Mouse (Mus musculus): Measurements from ENCODE around the gene Gins1.
"Not testable (repeated sequence)": the region's sequence is repeated elsewhere in the genome, so short reads cannot be mapped to it uniquely, and the experiment has no call there.

The Gins1 gene

DNA sequence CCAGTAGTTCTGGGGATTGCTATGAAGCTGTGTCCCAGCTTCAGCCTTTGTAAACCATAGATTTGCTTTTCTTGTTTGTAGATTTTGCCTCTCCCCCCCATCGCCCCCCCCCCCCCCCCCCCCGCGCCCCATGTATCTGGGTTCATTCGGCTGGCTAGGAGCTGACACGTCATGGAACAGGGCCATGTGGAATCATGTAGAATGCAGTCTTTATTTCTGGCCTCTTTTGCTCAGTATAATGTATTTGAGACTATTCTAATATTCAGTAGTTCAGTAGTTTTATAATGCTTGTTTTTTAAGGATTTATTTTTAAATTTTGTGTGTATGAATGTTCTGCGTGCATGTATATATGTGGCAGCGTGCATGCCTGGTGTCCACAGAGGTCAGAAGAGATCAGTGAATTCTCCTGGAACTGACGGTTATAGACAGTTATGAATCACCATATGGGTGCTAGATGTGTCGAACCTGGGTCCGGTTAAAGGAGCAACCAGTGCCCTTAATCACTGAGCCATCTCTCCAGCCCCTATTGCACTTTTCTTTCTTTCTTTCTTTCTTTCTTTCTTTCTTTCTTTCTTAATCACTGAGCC, 5.2 kb downstream of the Gins1 start:
- no peak for DNase-seq (ENCODE audit: low spot score in 2 of 2)

- DNase-seq (ENCODE audit: low spot score in 2 of 2) = no peak
Measured at GRCm38 (mm10) chr2:150914781-150915515, 9.7 kb downstream of the Gins1 start.

GRCm38 (mm10) chr2:150915786-150916185, 10.6 kb downstream of the Gins1 start:
- no peak for DNase-seq (ENCODE audit: low spot score in 2 of 2)

GRCm38 (mm10) chr2:150918720-150919119, 13.5 kb downstream of the Gins1 start:
- no peak for DNase-seq (ENCODE audit: low spot score in 2 of 2)

DNA sequence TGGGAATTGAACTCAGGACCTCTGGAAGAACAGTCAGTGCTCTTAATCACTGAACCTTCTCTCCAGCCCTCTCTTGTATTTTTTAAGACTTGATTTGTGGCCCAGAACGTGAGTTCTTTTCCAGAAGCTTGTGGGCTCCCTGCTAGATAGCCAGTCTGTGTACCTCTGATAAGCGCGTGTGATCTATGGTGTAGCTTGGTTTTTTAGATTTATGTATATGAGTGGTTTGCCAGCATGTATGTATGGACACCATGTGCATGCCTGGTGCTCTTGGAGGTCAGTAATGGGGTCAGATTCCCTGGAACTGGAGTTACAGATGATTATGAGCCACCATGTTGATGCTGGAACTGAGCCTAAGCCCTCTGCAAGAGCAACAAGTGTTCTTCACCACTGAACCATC, 15.3 kb downstream of the Gins1 start:
- DNase-seq (ENCODE audit: low spot score in 2 of 2) = no peak

DNA sequence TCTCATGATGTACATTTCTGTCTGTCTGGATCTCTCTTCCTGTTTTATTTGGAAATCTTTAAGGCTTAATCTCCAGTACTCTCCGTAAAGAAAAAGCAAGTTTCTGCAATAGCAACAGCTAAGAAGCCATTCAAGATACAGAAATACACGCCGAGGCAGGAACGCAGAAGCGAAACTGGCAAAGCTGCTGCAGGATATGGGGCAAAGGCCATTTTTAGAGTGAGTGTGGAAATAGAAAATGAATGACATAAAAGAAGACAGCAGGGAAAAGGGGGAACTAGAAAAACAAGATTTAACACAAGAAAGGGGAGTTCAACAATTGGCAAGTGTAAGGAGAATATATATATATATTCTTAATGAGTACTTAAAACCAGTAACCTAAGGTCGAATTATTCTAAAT, 16.5 kb downstream of the Gins1 start:
- DNase-seq (ENCODE audit: low spot score in 2 of 2) = no peak

GRCm38 (mm10) chr2:150922165-150922564, 17.0 kb downstream of the Gins1 start:
- no peak for DNase-seq (ENCODE audit: low spot score in 2 of 2)

GRCm38 (mm10) chr2:150923026-150923425, 17.8 kb downstream of the Gins1 start:
- no peak for DNase-seq (ENCODE audit: low spot score in 2 of 2)

DNA sequence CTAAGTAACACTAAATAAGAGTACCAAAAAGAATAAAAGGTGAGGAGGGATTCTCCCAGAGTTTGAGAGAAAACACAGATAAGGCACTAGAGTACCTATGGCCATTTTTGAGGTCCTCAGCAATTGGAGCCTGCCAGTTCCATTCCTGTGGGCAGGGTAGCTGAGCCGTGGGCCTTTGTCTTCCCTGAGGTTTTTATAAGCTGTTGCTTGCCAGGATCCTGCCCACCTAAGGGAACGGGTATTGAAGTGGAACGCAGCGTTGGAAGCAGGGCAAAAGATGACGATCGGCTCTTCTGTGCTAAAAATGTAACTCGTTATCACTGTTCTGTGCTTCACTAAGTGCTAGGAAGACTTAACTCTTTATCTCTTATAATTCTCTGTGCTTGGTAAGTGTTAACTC, 18.3 kb downstream of the Gins1 start:
- DNase-seq (ENCODE audit: low spot score in 2 of 2) = no peak

DNA sequence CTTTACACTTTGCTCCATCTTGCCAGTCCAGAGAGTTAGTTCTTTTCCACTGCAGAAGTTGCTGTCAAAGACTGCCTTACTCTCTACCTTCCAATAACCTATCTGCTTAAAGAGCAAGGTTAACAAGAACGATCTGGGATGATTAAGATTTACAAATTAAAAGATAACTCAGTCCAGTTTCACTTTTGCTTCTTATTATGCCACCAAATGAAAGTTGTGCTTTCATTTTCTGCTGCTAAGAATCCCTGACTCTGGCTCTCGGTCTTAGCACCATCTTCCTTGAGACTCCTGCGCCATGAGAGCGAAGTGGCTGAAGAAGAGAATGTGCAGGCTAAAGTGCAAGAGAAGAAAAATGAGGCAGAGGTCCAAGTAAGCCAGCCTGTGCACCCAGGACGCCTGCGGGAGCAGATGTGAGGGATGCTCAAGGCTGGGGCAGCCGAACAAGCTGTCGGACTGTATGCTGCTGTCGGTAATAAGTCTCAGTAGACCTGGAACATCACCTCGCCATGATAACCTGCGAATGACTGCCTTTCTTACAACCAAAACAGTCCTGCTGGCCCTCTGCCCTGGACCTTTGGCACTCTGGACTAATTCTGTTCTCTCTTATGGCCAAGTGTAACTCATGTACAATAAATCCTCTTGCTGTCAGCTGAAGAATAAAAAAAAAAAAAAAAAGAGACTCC, 22.0 kb downstream of the Gins1 start:
- DNase-seq (ENCODE audit: low spot score in 2 of 2) = no peak

- DNase-seq (ENCODE audit: low spot score in 2 of 2) = no peak
Measured at GRCm38 (mm10) chr2:150929156-150929555, 24.0 kb downstream of the Gins1 start.

- no peak for DNase-seq (ENCODE audit: low spot score in 2 of 2)
Measured at GRCm38 (mm10) chr2:150930806-150931205, 25.6 kb downstream of the Gins1 start.

- DNase-seq (ENCODE audit: low spot score in 2 of 2) = no peak
Measured at GRCm38 (mm10) chr2:150933482-150933881, 28.3 kb downstream of the Gins1 start.

GRCm38 (mm10) chr2:150934659-150935058, 29.5 kb downstream of the Gins1 start:
- no peak for DNase-seq (ENCODE audit: low spot score in 2 of 2)

- DNase-seq (ENCODE audit: low spot score in 2 of 2) = no peak
Measured at GRCm38 (mm10) chr2:150944017-150944416, 38.8 kb downstream of the Gins1 start.

- DNase-seq (ENCODE audit: low spot score in 2 of 2) = not testable (repeated sequence)
Measured at GRCm38 (mm10) chr2:150947341-150947740, 42.1 kb downstream of the Gins1 start.

DNA sequence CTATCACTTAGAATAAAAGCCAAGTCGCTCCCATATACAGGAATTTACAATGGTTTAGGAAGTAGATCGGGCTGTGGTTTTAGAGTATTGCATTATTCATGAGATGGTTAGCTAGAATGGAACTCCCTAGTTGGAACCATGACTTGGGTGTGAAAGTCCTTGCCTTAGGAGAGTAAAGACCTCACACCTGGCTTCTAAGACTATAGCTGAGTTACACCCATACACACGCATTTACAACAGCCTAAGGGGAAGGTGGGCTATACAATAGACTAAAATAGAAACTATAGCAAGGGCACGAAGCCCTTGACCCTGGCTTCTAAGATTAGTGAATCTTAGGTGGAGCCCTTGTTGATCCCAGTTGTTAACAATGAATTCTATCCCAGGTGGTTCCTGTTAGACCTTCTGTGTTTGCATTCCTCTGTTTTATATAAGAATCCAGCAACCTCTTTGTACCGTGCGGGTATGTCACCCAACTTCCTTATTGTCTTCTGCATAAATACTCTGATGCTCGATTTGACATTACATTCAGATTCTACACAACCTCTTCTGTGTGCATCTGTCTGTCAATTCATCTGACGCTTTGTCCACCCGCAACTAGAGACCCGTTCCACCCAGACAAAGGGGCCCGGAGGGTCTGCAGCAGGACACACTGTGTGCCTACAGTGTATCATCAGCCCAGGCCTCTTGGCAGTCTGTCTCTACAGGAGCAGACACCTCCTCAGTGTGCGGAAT, 42.8 kb downstream of the Gins1 start:
- DNase-seq (ENCODE audit: low spot score in 2 of 2) = not testable (repeated sequence)

GRCm38 (mm10) chr2:150948786-150949185, 43.6 kb downstream of the Gins1 start:
- DNase-seq (ENCODE audit: low spot score in 2 of 2) = no peak

GRCm38 (mm10) chr2:150949652-150950051, 44.5 kb downstream of the Gins1 start:
- DNase-seq (ENCODE audit: low spot score in 2 of 2) = no peak

- DNase-seq (ENCODE audit: low spot score in 2 of 2) = no peak
Measured at GRCm38 (mm10) chr2:150950056-150950455, 44.9 kb downstream of the Gins1 start.

DNA sequence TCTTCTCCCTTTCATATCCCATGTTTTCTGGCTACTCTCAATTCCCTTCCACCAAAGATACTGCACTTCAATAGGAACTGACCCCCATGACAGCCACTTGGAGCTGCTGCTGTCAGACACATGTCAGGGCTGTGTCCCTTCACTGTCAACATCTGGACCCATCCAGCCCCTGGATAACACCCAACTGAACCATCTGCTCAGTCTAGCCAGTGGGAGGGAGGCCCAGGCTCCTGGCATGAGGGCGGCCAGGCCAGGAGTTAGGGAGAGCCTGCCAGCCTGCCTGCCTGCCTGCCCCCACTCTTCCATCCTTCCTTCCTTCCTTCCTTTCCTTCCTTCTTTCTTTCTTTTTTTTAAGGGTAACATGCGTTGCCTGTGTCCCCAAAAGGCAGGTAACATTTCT, 46.0 kb downstream of the Gins1 start:
- DNase-seq (ENCODE audit: low spot score in 2 of 2) = no peak

DNA sequence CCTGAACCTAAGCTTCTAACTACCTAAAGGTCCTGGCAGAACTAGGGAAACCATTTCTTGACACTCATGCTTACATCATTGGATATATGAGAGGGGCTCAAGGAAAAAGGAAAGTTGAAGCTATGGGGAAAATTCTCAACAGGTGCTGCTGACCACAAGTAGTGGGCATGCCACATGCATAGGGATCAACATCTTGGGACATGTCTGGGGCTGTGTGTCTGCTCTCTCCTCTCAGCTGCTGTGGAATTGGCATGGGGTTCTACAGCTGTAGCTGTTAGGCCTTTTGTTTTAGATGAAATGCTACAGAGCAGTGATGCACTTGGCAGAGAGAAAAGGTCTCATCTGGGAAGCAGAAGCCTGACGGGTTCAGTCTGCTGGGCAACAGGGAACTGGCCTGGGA, 50.7 kb downstream of the Gins1 start:
- no peak for DNase-seq (ENCODE audit: low spot score in 2 of 2)
